Mouse (Mus musculus) frontal cortex, postnatal 10 days (tissue): Measurements from ENCODE around the gene Cacng8.

Experiments used
- DNase-seq, 2 experiments: peaks; one replicate each; pipeline ENCODE4 v3.0.0; 2022; ENCODE audit warnings: low spot score in 2 of 2, mixed read lengths in 1 of 2

Gene Cacng8

GRCm38 (mm10) chr7:3390413-3391080 lies at the start of gene Cacng8:
Gene Cacng8 (plus strand): TSS chr7:3390683.
- no peak for DNase-seq

- DNase-seq = no peak
These were observed 46.6 kb upstream of the Cacng8 start for GRCm38 (mm10) chr7:3343861-3344260.

- DNase-seq = no peak
These were observed 45.2 kb upstream of the Cacng8 start for GRCm38 (mm10) chr7:3345301-3345700.

- DNase-seq = no peak
These were observed 42.9 kb upstream of the Cacng8 start for GRCm38 (mm10) chr7:3347366-3348287.

- no peak for DNase-seq
These were observed 42.2 kb upstream of the Cacng8 start for GRCm38 (mm10) chr7:3348326-3348725.

GRCm38 (mm10) chr7:3349775-3350174 lies 40.7 kb upstream of the Cacng8 start:
- no peak for DNase-seq

- DNase-seq = no peak
These were observed 38.9 kb upstream of the Cacng8 start for GRCm38 (mm10) chr7:3351536-3351935.

GRCm38 (mm10) chr7:3354850-3355249 lies 35.6 kb upstream of the Cacng8 start:
- no peak for DNase-seq

- no peak for DNase-seq
These were observed 29.8 kb upstream of the Cacng8 start for GRCm38 (mm10) chr7:3360678-3361077.

GRCm38 (mm10) chr7:3365547-3366279 lies 24.8 kb upstream of the Cacng8 start:
- no peak for DNase-seq

- no peak for DNase-seq
These were observed 23.6 kb upstream of the Cacng8 start for GRCm38 (mm10) chr7:3366705-3367516.

GRCm38 (mm10) chr7:3367569-3367968 lies 22.9 kb upstream of the Cacng8 start:
- no peak for DNase-seq

GRCm38 (mm10) chr7:3368311-3368710 lies 22.2 kb upstream of the Cacng8 start:
- DNase-seq = no peak

GRCm38 (mm10) chr7:3369189-3369588 lies 21.3 kb upstream of the Cacng8 start:
- DNase-seq = no peak

GRCm38 (mm10) chr7:3370407-3370806 lies 20.1 kb upstream of the Cacng8 start:
- DNase-seq = no peak

GRCm38 (mm10) chr7:3372376-3372775 lies 18.1 kb upstream of the Cacng8 start:
- DNase-seq = no peak

GRCm38 (mm10) chr7:3373754-3374153 lies 16.7 kb upstream of the Cacng8 start:
- no peak for DNase-seq

GRCm38 (mm10) chr7:3376831-3377230 lies 13.7 kb upstream of the Cacng8 start:
- no peak for DNase-seq

- no peak for DNase-seq
These were observed 8.4 kb upstream of the Cacng8 start for GRCm38 (mm10) chr7:3382123-3382522.

GRCm38 (mm10) chr7:3384807-3385319 lies 5.6 kb upstream of the Cacng8 start:
- DNase-seq = no peak

- no peak for DNase-seq
These were observed 4.3 kb upstream of the Cacng8 start for GRCm38 (mm10) chr7:3386036-3386730.
